Mouse (Mus musculus) naive thymus-derived CD4-positive, alpha-beta T cell, adult 2 months (primary cell): ENCODE measurements around the gene Tex101.
"Not testable (repeated sequence)": the region's sequence is repeated elsewhere in the genome, so short reads cannot be mapped to it uniquely, and the experiment has no call there.

ENCODE experiments used
- DNase-seq: peaks from one replicate; pipeline ENCODE4 v3.0.0-alpha.2; 2011; ENCODE audit warnings: low read depth

Gene Tex101

DNA sequence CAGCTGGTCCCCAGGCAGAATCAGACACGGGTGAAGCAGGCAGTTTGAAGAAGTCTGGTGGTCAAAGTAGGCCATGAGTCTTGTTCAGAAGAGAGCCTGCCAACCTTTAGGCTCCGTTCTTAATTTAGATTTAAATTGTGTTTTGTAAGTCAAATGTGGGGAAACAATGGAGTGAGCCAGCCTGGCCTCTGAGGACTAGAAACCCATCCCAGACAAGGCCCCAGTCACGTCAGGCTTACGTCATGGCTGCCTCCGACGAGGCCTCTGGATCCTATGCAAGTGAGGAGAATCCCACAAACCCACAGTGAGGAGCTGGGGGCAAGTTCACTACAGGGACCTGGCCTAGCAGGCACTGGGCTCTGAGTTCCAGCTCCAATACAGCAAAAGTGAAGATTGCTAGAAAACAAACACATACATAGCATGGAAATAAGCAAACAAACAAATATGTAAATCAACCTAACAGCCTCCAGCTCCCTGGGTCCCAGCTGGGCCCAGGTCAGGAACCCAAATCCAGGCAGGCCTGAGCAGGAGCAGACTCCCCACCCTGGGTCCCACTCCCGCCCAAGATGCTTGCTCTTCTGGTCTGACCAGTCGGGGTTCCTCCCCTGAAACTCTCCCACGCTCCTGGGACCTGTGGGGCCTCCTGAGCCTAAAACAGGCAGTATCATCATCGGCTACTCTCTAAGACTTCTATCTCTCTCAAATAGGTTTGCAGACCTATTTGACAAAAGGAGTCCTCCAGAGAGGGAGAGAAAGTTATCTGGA lies 46.2 kb downstream of the Tex101 start:
- DNase-seq, result no peak

- no peak for DNase-seq
These were observed 46.8 kb downstream of the Tex101 start for GRCm38 (mm10) chr7:24629672-24630071.

DNA sequence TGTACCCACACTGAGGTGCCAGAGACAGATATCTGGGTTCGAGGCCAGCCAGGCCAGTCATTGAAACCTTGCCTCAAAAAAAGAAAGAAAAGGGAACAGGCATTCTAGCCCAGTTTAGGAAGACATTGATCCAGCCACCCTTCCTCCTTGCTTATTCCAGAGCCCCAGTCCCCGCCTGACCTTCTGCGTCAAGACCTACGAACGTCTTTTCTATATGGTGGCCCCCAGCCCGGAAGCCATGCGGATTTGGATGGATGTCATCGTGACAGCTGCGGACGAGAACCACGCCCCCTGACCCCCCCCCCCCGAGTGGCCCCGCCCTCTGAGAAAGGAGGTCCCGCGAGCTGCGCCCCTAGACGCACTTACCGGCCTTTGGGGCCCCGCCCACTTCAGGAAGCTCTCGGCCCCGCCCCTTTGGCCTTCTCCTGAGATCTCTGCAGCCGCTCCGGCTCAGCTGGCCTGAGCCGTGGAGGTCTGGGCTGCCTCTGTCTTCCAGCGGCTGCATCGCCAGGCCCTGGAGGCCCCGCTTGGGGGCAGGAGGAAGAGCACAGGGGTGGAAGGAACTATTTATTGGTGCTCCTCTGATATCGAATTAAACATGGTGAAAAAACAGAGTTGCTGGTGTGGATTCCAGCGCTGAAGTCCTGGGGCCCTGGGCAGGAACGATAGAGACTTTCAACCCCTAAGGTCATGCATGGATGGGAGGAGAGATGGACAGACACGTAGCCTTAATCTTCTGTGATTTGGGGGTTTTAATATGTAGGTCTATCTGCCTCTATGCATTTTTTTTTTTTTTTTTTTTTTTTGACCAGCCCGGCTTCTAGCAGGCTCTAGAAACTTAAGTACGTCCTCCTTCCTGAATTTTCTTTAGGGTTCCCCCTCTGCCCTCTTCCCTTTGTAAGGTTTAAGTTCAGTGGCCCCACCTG lies 47.5 kb downstream of the Tex101 start:
- DNase-seq, result peak; percentile 75

GRCm38 (mm10) chr7:24622967-24623366 lies 53.5 kb downstream of the Tex101 start:
- no peak for DNase-seq

GRCm38 (mm10) chr7:24621193-24621592 lies 55.3 kb downstream of the Tex101 start:
- DNase-seq, result no peak

DNA sequence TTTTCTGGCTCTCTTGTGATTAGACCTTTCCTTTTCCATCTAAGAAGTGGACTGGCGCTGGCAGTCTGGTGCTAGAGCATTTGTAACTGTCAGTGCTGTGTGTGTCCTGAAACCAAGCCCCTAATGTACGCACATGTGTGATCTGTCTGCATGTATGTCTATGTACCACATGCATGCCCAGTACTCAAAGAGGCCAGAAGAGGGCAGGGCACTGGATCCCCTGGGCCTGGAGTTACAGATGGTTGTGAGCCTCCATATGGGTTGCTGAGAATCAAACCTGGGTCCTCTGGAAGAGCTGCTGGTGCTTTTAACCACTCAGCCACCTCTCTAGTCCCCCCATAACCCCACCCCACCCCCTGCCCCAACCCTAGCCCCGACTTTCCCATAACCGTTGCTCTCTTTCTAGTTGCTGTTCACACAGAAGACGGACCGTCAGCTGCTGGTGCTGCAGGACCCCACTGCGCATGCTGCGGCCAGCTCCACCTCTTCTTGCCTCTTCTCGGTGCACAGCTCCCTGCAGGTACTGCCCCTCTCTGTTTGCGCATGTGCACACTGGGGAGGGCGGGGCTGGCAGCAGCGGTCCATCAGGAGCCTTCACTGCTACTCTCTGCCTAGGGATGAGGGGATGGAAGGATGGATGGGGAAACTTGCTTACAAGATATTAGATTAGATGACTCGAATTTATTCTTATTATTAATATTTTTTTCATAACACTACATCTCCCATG lies 56.6 kb downstream of the Tex101 start:
- no peak for DNase-seq

DNA sequence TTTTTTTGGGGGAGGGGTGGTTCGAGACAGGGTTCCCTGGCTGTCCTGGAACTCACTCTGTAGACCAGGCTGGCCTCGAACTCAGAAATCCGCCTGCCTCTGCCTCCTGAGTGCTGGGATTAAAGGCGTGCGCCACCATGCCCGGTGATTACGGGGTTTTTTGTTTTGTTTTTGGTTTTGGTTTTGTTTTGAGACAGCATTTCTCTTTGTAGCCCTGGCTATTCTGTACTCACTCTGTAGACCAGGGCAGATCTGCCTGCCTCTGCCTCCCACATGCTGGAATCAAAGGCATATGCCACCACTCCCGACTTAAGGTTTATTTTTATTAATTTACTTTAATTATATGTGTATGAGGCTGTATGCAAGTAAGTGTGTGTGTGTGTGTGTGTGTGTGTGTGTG lies 58.1 kb downstream of the Tex101 start:
- not testable (repeated sequence) for DNase-seq
